ENCODE assay signal across 7 mouse cellular contexts in genomic region chr10:63337951-63338836, GRCm38 (mm10). TPM values are rescaled to one million over a fixed set of nuclear protein-coding genes. Genes with fewer than 3 reads are reported as not detected.
A peak's percentile ranks its signal among the peaks of the same experiment; 100 is the strongest.
DNase-seq lines count a peak whose midpoint lies in the region; ATAC-seq and TF ChIP-seq lines count a peak whose summit lies in the region.

No protein-coding gene starts in this region.

- peak; percentile 86 for DNase-seq in adrenal gland, adult 2 months
- peak; percentile 69 for DNase-seq in embryo, embryonic 10.5 days (ENCODE audit: low spot score)
- DNase-seq in gastrocnemius, postnatal 25 days: peak; percentile 66
- peak; percentile 72 for DNase-seq in limb, embryonic 11.5 days (ENCODE audit: low spot score)
- peak; percentile 97 for DNase-seq in midbrain, embryonic 11.5 days (ENCODE audit: low spot score, missing footprints)

- ATAC-seq in intestine, embryonic 15.5 days: peak; percentile 88
- peak; percentile 68 for ATAC-seq in limb, embryonic 11.5 days (ENCODE audit: insufficient number of reproducible peaks, low FRiP score, low TSS enrichment, low read depth)
- peak; percentile 86 for ATAC-seq in midbrain, embryonic 11.5 days (ENCODE audit: low FRiP score)

- H3K9ac ChIP-seq in intestine, embryonic 15.5 days: peak overlapping the region; percentile 93
- H3K9ac ChIP-seq in limb, embryonic 11.5 days (ENCODE audit: low read length): peak overlapping the region; percentile 97
- peak overlapping the region; percentile 98 for H3K9ac ChIP-seq in midbrain, embryonic 11.5 days (ENCODE audit: low read length)

- no peak for TF ChIP-seq CTCF in small intestine, adult 2 months (IDR thresholded peaks at IDR 0.05; ENCODE audit: extremely low read depth, insufficient read length, insufficient replicate concordance, low read depth, low read length)

- H3K27ac ChIP-seq in intestine, embryonic 15.5 days: peak overlapping the region; percentile 89
- H3K27ac ChIP-seq in limb, embryonic 11.5 days (replicated peaks; ENCODE audit: low read depth, low read length): peak overlapping the region; percentile 91
- peak overlapping the region; percentile 79 for H3K27ac ChIP-seq in midbrain, embryonic 11.5 days (ENCODE audit: low read depth, low read length)
- H3K27ac ChIP-seq in small intestine, adult 2 months (ENCODE audit: insufficient read depth, low read depth, low read length): peak overlapping the region; percentile 79

- H3K4me1 ChIP-seq in intestine, embryonic 15.5 days (replicated peaks): peaks cover 13% of the 10 kb centered on the region
- peaks cover 6% of the 10 kb centered on the region; the same call in 1 of the 2 replicates for H3K4me1 ChIP-seq in limb, embryonic 11.5 days (ENCODE audit: control insufficient read depth, insufficient read depth, low read length)
- H3K4me1 ChIP-seq in midbrain, embryonic 11.5 days (ENCODE audit: control insufficient read depth, insufficient read depth, low read length): peaks cover 16% of the 10 kb centered on the region
- peaks cover 9% of the 10 kb centered on the region for H3K4me1 ChIP-seq in small intestine, adult 2 months (ENCODE audit: control insufficient read depth, insufficient read depth, insufficient read length, low read length)

- peak overlapping the region; percentile 85 for H3K4me3 ChIP-seq in intestine, embryonic 15.5 days (replicated peaks)
- H3K4me3 ChIP-seq in limb, embryonic 11.5 days (ENCODE audit: low read depth, low read length): peak overlapping the region; percentile 62
- H3K4me3 ChIP-seq in midbrain, embryonic 11.5 days (ENCODE audit: low read depth, low read length): peak overlapping the region; percentile 91
- peak overlapping the region; percentile 93 for H3K4me3 ChIP-seq in small intestine, adult 2 months (ENCODE audit: low read depth, low read length)

- H3K27me3 ChIP-seq in intestine, embryonic 15.5 days (replicated peaks): no peaks in the 10 kb centered on the region
- H3K27me3 ChIP-seq in limb, embryonic 11.5 days (ENCODE audit: control insufficient read depth, insufficient read depth, low read length): no peaks in the 10 kb centered on the region
- no peaks in the 10 kb centered on the region for H3K27me3 ChIP-seq in midbrain, embryonic 11.5 days (ENCODE audit: control insufficient read depth, insufficient read depth, low read length)
- H3K27me3 ChIP-seq in small intestine, adult 2 months (ENCODE audit: control insufficient read depth, insufficient read depth, low read length): no peaks in the 10 kb centered on the region

- H3K9me3 ChIP-seq in intestine, embryonic 15.5 days: no peaks in the 10 kb centered on the region
- no peaks in the 10 kb centered on the region for H3K9me3 ChIP-seq in limb, embryonic 11.5 days (ENCODE audit: control insufficient read depth, low read length)
- H3K9me3 ChIP-seq in midbrain, embryonic 11.5 days (ENCODE audit: control insufficient read depth, low read length): no peaks in the 10 kb centered on the region

- no peaks in the 10 kb centered on the region for H3K36me3 ChIP-seq in intestine, embryonic 15.5 days
- peaks cover 5% of the 10 kb centered on the region; the same call in 1 of the 2 replicates for H3K36me3 ChIP-seq in limb, embryonic 11.5 days (ENCODE audit: control insufficient read depth, insufficient read depth, low read length)
- H3K36me3 ChIP-seq in midbrain, embryonic 11.5 days (ENCODE audit: control insufficient read depth, insufficient read depth, low read length): no peaks in the 10 kb centered on the region; the same call in 1 of the 2 replicates
- peaks cover 11% of the 10 kb centered on the region for H3K36me3 ChIP-seq in small intestine, adult 2 months (ENCODE audit: control insufficient read depth, insufficient read depth, low read length)

- H3K4me2 ChIP-seq in intestine, embryonic 15.5 days (replicated peaks): peak overlapping the region; percentile 92
- H3K4me2 ChIP-seq in limb, embryonic 11.5 days (ENCODE audit: low read depth, severe bottlenecking): peak overlapping the region; percentile 62
- peak overlapping the region; percentile 80 for H3K4me2 ChIP-seq in midbrain, embryonic 11.5 days

- 1% methylated on average over 78 of the region's 113 CpGs for WGBS in intestine, embryonic 15.5 days
- 1% methylated on average over 62 of the region's 113 CpGs for WGBS in limb, embryonic 11.5 days
- WGBS in midbrain, embryonic 11.5 days: 2% methylated on average over 57 of the region's 113 CpGs
- 2% methylated on average over 100 of the region's 113 CpGs for WGBS in small intestine, adult 2 months

- no peak for TF ChIP-seq POLR2A in small intestine, adult 2 months (IDR thresholded peaks at IDR 0.05; ENCODE audit: low read depth, low read length)

RNA-seq across cellular contexts. Expression of gene Sirt1, which starts 43.3 kb away (rescaled TPM):
- total RNA-seq in adrenal gland, adult 2 months (2021): 10 to 100 TPM; 13.9 to 17.4 TPM
- polyA plus RNA-seq in adrenal gland, adult 2 months (2012; rRNA removed): 1.2 and 1.4 TPM in 2 replicates
- 1 to 10 TPM; 5.4 to 6.8 TPM for total RNA-seq in gastrocnemius, postnatal 25 days (2021)
- polyA plus RNA-seq in intestine, embryonic 15.5 days (2015; fragmentation: Nextera tagmentation; extraction: Ambion mirVana): 4.0 and 5.2 TPM in 2 replicates
- 13.0 and 15.6 TPM in 2 replicates for polyA plus RNA-seq in limb, embryonic 11.5 days (2014; fragmentation: Nextera tagmentation; extraction: Ambion mirVana)
- 9.8 and 10.0 TPM in 2 replicates for polyA plus RNA-seq in midbrain, embryonic 11.5 days (2014; fragmentation: Nextera tagmentation; extraction: Ambion mirVana)
- 1.7 and 4.6 TPM in 2 replicates for polyA plus RNA-seq in small intestine, adult 2 months (2012; rRNA removed)

RNA-seq across cellular contexts. Expression of gene Dnajc12, which starts 44.0 kb away (rescaled TPM):
- total RNA-seq in adrenal gland, adult 2 months (2021): 10 to 100 TPM; 13.0 to 19.2 TPM
- polyA plus RNA-seq in adrenal gland, adult 2 months (2012; rRNA removed): 0.57 and 0.68 TPM in 2 replicates
- total RNA-seq in gastrocnemius, postnatal 25 days (2021): 10 to 100 TPM; 14.4 to 15.6 TPM
- polyA plus RNA-seq in intestine, embryonic 15.5 days (2015; fragmentation: Nextera tagmentation; extraction: Ambion mirVana): 8.6 and 9.8 TPM in 2 replicates
- 11.7 and 14.7 TPM in 2 replicates for polyA plus RNA-seq in limb, embryonic 11.5 days (2014; fragmentation: Nextera tagmentation; extraction: Ambion mirVana)
- polyA plus RNA-seq in midbrain, embryonic 11.5 days (2014; fragmentation: Nextera tagmentation; extraction: Ambion mirVana): 18.6 and 20.2 TPM in 2 replicates
- 0.15 and 0.22 TPM in 2 replicates for polyA plus RNA-seq in small intestine, adult 2 months (2012; rRNA removed)

Comparison
In these comparisons a context has a peak if more than half of its experiments do, and no peak if none do; other contexts are left out.
1. Peak in every context shown above with its lines: DNase-seq, ATAC-seq, H3K4me3 ChIP-seq and H3K27ac ChIP-seq.